Mouse (Mus musculus): ENCODE results near the gene Btbd8.

GRCm38 (mm10) chr5:107466501-107466900, 28.7 kb downstream of the Btbd8 start:
- TF ChIP-seq POLR2A (IDR thresholded peaks at IDR 0.05; ENCODE audit: insufficient read depth, low read depth, low read length) (no peak), CTCF (IDR thresholded peaks at IDR 0.05) (no peak)
